Mouse (Mus musculus) neural tube, embryonic 14.5 days (tissue): ENCODE data around the gene Kdm2a. TPM values are rescaled to one million over a fixed set of nuclear protein-coding genes. Genes with fewer than 3 reads are reported as not detected.

Experiments used
- ATAC-seq: fragments of 200-750 bp; cut with Nextera tagmentation; 2 replicates; pipeline ENCODE4 v1.8.0; 2017; ENCODE audit warnings: low read depth, mild to moderate bottlenecking, moderate TSS enrichment, moderate library complexity
- H3K27ac ChIP-seq: fragments of 300-500 bp; sonication (generic); 2 replicates; pipeline ENCODE4 v1.5.1; 2014; ENCODE audit warnings: low read depth, mild to moderate bottlenecking, control low read depth, low read length, moderate library complexity, mixed read lengths
- H3K27me3 ChIP-seq: fragments of 300-500 bp; sonication (generic); 2 replicates; pipeline ENCODE4 v1.6.1; 2014; ENCODE audit warnings: low read length; ENCODE audit not compliant: control insufficient read depth, insufficient read depth
- H3K36me3 ChIP-seq: fragments of 300-500 bp; sonication (generic); 2 replicates; pipeline ENCODE4 v1.6.1; 2014; ENCODE audit warnings: low read length, mixed read lengths; ENCODE audit not compliant: control insufficient read depth, insufficient read depth
- H3K4me1 ChIP-seq: fragments of 300-500 bp; sonication (generic); 2 replicates; pipeline ENCODE4 v1.6.1; 2014; ENCODE audit warnings: low read length; ENCODE audit not compliant: control insufficient read depth, insufficient read depth
- H3K4me2 ChIP-seq: fragments of 300-500 bp; sonication (generic); 2 replicates; pipeline ENCODE4 v1.6.1; 2014; ENCODE audit warnings: mild to moderate bottlenecking, low read depth, low read length, control low read depth
- H3K4me3 ChIP-seq: fragments of 300-500 bp; sonication (generic); 2 replicates; pipeline ENCODE4 v1.5.1; 2014; ENCODE audit warnings: low read depth, low read length, control low read depth, mixed read lengths
- H3K9ac ChIP-seq: fragments of 300-500 bp; sonication (generic); replicated peaks from 2 replicates; pipeline ENCODE4 v1.6.1; 2014; ENCODE audit warnings: low read depth, mild to moderate bottlenecking, control low read depth, low read length, mixed read lengths
- H3K9me3 ChIP-seq: fragments of 300-500 bp; sonication (generic); 2 replicates; pipeline ENCODE4 v1.6.1; 2016; ENCODE audit warnings: low read length; ENCODE audit not compliant: control insufficient read depth
- WGBS: fragments of 180-500 bp; shearing (Covaris S2); extraction: QIAGEN DNeasy Blood & Tissue Kit; methylation state at CpG from one replicate; pipeline ENCODE4 v1.1.7; 2014; 5-methylcytosine and 5-hydroxymethylcytosine counted together
- polyA plus RNA-seq: library from polyadenylated mRNA; unstranded; fragments of >200 nt; fragmentation: Nextera tagmentation; extraction: Ambion mirVana; gene quantifications from 2 replicates; pipeline ENCODE4 v1.2.1, GENCODE M21; 2014

Kdm2a gene
- polyA plus RNA-seq, 1 experiment from 2014 or later: 39.1 TPM

DNA sequence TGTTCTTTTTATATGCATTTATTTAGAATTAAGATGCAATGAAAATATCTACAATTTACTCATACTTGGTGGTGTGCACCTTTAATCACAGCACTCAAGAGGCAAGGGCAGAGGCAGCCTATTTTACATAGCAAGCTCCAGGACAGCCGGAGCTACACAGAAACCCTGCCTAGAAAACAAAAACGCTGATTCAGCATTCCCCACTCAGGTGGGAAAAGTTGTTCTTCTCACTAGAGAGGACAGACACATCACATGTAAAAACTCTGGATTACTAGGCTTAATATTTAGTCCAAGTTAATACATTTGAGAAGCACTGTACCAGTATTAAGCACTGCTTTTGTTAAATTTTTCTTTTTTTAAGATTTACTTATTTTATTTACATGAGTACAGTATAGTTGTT is 48.6 kb downstream of the Kdm2a start:
- Histone ChIP-seq H3K4me3 (no peak overlapping the region), H3K27ac (no peak overlapping the region), H3K9me3 (no peaks in the 10 kb centered on the region), H3K4me2 (no peak overlapping the region), H3K27me3 (no peaks in the 10 kb centered on the region), H3K4me1 (no peaks in the 10 kb centered on the region), H3K9ac (no peak overlapping the region), H3K36me3 (peaks cover 37% of the 10 kb centered on the region)
- ATAC-seq: no peak
- 94% methylated on average over 2 of the region's 2 CpGs for WGBS

DNA sequence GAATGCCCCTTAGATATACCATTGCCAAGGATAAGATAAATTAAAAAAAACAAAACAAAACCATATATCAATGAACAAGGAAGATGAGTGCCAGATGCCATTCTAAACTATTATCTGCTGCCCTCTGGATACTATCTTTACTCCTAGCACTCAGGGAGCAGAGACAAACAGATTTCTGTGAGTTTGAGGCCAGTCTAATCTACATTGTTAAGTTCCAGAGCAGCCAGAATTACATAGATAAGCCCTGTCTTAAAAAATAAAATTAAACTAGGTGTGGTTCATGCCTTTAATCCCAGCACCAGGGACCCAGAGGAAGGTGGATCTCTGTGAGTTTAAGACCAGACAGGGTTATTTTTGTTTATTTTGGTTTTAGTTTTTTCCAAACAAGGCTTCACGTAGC is 51.6 kb downstream of the Kdm2a start:
- Histone ChIP-seq H3K4me3 (no peak overlapping the region), H3K4me1 (no peaks in the 10 kb centered on the region), H3K27me3 (no peaks in the 10 kb centered on the region), H3K27ac (no peak overlapping the region), H3K9me3 (no peaks in the 10 kb centered on the region), H3K4me2 (no peak overlapping the region), H3K36me3 (peaks cover 47% of the 10 kb centered on the region), H3K9ac (no peak overlapping the region)
- WGBS: 100% methylated on average over 1 of the region's 1 CpGs
- ATAC-seq: no peak

DNA sequence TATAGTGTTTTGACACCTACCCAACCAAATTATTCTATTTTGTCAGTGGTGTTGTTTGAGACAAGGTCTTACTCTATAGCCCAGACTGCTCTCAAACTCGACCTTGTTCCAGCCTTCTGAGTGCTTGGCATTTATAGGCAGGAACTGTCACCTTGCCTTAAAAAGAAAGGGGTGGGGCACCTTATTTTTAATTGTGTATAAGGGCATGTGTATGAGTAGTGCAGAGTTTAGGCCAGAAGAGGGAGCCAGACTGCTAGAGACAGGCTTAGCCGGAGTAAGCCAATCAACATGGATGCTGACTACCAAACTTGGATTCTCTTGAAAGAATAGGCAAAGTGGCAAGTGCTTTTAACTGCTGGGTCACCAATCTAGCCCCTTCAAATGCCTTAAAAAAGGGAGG is 59.9 kb downstream of the Kdm2a start:
- Histone ChIP-seq H3K9ac (no peak overlapping the region), H3K4me3 (no peak overlapping the region), H3K36me3 (peaks cover 23% of the 10 kb centered on the region), H3K4me2 (no peak overlapping the region), H3K27me3 (no peaks in the 10 kb centered on the region), H3K27ac (no peak overlapping the region), H3K9me3 (no peaks in the 10 kb centered on the region), H3K4me1 (peaks cover 7% of the 10 kb centered on the region)
- 38% methylated on average over 2 of the region's 2 CpGs for WGBS
- no peak for ATAC-seq

DNA sequence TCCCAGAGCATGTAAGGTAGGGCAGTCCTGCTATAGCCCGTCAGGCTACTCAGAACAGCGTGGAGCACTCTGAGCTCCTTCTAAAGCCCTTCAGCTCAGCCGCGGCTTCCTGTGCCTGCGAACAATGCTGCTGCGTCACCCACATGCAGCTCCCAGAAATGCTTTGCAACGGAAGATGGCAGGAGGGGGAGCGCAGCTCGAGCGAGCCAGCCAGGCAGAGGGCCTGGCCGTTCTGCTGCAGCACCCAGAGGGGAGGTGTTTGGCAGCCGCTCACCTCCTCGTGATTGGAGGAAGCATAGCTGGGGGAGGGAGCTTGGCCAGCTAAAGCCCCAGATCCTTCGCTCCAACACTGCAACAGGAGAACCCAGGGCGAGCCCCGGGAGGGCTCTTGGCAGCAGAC is 64.3 kb downstream of the Kdm2a start:
- 0% methylated on average over 16 of the region's 16 CpGs for WGBS
- H3K27ac ChIP-seq: peak overlapping the region; percentile 80
- ATAC-seq: peak; percentile 99

DNA sequence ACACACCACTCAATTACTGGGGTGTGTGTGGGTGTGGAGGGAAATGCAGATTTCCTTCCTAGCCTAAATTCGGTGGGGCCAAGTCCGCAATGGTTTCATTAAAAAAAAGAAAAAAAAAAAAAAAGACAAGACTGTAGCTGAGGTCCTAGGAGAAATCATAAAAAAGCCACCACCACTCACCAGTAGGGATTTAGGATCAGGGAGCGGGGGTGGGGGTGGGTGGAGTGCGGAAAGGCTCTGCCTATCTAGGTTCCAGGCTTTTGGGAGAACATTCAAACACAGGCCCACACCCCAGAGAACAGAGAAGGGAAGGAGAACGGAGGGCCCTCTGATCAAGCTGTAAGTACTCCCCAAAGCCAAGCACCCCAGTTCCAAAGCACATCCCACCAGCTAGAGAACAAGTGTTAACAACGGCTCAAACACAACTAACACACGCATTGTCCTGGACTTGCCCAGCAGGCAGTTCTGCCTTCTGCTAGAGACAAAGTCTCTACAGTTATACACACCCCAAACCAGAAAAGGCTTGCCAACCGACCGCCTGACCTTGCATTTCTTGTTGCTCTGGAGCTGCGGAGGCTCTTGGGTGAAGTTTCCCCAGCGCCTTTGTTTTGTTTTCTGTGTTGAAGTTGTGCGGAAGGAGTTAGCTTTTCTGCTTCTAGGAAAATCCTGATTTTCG is 64.8 kb downstream of the Kdm2a start:
- peak overlapping the region; percentile 80 for H3K27ac ChIP-seq
- H3K9me3 ChIP-seq: no peaks in the 10 kb centered on the region
- peak overlapping the region; percentile 59 for H3K9ac ChIP-seq
- 1% methylated on average over 13 of the region's 13 CpGs for WGBS
- ATAC-seq: peak; percentile 48
- H3K27me3 ChIP-seq: no peaks in the 10 kb centered on the region
- peak overlapping the region; percentile 56 for H3K4me2 ChIP-seq
- peaks cover 19% of the 10 kb centered on the region for H3K36me3 ChIP-seq
- H3K4me1 ChIP-seq: peaks cover 20% of the 10 kb centered on the region
- H3K4me3 ChIP-seq: peak overlapping the region; percentile 41

More for the DNA sequence above, 64.3 kb downstream of the Kdm2a start:
- Histone ChIP-seq H3K27me3 (no peaks in the 10 kb centered on the region), H3K36me3 (peaks cover 16% of the 10 kb centered on the region), H3K4me1 (peaks cover 20% of the 10 kb centered on the region), H3K4me2 (peak overlapping the region; percentile 56), H3K9me3 (no peaks in the 10 kb centered on the region), H3K9ac (peak overlapping the region; percentile 59), H3K4me3 (peak overlapping the region; percentile 41)

DNA sequence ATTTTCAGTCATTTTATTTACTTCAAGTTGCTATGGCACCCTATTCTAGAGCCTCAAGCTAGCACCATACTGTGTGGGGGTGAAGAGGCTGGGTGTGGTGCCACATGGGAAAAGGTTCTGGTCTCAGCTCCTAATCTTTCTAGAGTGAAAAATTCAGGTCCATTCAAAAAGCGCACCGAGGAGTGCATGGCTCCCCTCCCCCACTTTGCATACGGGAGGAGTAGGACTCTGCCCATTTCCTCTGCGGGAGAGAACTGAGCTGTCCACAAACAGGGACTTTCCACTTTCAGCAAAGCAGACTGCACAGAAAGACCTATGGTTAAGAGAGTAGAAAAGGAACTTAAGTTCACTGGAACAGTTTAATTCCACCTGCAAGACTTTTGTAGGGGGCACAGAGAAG is 65.4 kb downstream of the Kdm2a start:
- peak overlapping the region; percentile 80 for H3K27ac ChIP-seq
- H3K36me3 ChIP-seq: peaks cover 25% of the 10 kb centered on the region
- H3K4me2 ChIP-seq: peak overlapping the region; percentile 56
- 0% methylated on average over 4 of the region's 4 CpGs for WGBS
- ATAC-seq: no peak
- no peaks in the 10 kb centered on the region for H3K27me3 ChIP-seq
- peak overlapping the region; percentile 59; the same call in 1 of the 2 replicates for H3K9ac ChIP-seq
- H3K4me3 ChIP-seq: peak overlapping the region; percentile 41
- H3K9me3 ChIP-seq: no peaks in the 10 kb centered on the region
- H3K4me1 ChIP-seq: peaks cover 20% of the 10 kb centered on the region

DNA sequence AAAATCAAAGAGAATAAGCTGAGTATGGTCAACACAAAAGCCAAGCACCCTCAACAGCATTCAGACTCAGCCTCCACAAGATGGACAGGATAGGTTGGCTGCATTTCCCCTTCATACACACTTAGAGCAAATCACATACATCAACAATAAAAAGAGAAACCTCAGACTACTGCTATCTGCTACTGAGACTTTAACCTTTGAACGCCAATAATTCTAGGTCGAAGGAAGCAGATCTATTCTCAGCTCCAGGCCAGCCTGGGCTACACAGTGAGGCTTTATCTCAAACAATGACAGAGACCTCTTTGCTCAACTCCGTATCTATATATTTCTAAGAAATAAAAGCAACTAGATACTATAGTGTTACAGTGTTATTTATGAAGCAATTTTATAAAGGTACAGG is 66.8 kb downstream of the Kdm2a start:
- Histone ChIP-seq H3K9me3 (no peaks in the 10 kb centered on the region), H3K36me3 (peaks cover 37% of the 10 kb centered on the region), H3K27ac (no peak overlapping the region), H3K27me3 (no peaks in the 10 kb centered on the region), H3K9ac (no peak overlapping the region), H3K4me3 (no peak overlapping the region), H3K4me1 (peaks cover 20% of the 10 kb centered on the region), H3K4me2 (no peak overlapping the region)
- 85% methylated on average over 3 of the region's 3 CpGs for WGBS
- no peak for ATAC-seq

DNA sequence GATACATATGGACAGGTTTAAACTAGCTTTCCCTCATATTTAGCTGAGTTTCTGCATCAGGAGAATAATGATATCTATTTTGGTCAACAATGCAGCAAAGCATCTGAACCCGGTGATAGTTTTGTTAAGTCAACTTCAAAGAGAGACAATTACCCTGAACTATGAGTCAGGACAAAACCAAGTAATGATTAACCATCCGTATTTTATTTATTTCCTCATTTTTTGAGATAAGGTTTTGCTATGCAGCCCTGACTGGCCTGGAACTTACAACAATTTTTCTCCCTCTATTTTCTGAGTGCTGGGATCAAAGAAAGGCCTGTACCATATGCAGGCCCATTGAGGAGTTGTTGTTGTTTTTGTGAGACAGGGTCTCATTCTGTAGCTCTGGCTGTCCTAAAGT is 67.5 kb downstream of the Kdm2a start:
- no peak overlapping the region for H3K27ac ChIP-seq
- H3K4me3 ChIP-seq: no peak overlapping the region
- no peaks in the 10 kb centered on the region for H3K9me3 ChIP-seq
- no peak overlapping the region for H3K4me2 ChIP-seq
- 95% methylated on average over 2 of the region's 2 CpGs for WGBS
- peaks cover 40% of the 10 kb centered on the region for H3K36me3 ChIP-seq
- peaks cover 20% of the 10 kb centered on the region for H3K4me1 ChIP-seq
- ATAC-seq: no peak
- H3K9ac ChIP-seq: no peak overlapping the region
- no peaks in the 10 kb centered on the region for H3K27me3 ChIP-seq

DNA sequence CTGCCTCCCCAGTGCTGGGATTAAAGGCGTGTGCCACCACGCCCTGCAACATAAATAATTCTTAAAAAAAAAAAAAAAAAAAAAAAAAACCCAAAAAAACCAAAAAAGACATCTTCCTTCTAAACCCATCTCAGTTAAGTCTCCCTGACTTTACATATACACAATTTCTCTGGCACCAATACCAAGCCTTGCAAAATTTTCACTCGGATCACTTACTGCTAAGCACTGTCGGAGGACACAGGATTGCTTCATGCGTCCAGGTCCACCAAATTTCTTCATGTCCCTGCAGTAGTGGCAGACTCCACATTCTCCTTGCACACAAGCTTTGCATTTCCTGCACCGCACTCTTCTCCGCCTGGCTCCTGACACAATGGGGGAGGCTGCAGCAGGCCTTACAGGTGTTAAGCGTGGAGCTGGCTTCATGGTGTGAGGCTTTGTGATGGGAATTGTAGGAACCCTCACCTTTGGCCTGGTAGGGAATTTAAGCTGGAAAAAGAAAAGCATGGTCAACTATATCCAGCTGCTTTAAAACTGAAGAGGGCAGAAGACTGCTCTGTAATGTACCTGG is 69.3 kb downstream of the Kdm2a start:
- H3K36me3 ChIP-seq: peaks cover 54% of the 10 kb centered on the region
- H3K4me1 ChIP-seq: peaks cover 13% of the 10 kb centered on the region
- H3K9me3 ChIP-seq: no peaks in the 10 kb centered on the region
- no peaks in the 10 kb centered on the region for H3K27me3 ChIP-seq
- H3K4me3 ChIP-seq: no peak overlapping the region
- H3K4me2 ChIP-seq: no peak overlapping the region
- WGBS: 93% methylated on average over 8 of the region's 8 CpGs
- H3K27ac ChIP-seq: no peak overlapping the region
- no peak overlapping the region for H3K9ac ChIP-seq
- ATAC-seq: no peak
